Mouse (Mus musculus) forebrain, embryonic 13.5 days (tissue): ENCODE measurements around the gene Fmo2. TPM values are rescaled to one million over a fixed set of nuclear protein-coding genes. Genes with fewer than 3 reads are reported as not detected.

Experiments used
- ATAC-seq: fragments of 200-750 bp; cut with Nextera tagmentation; 2 replicates; pipeline ENCODE4 v1.8.0; 2017
- H3K27ac ChIP-seq: fragments of 300-500 bp; sonication (generic); 2 replicates; pipeline ENCODE4 v1.5.1; 2015; ENCODE audit warnings: inconsistent platforms, mild to moderate bottlenecking, moderate library complexity
- H3K27me3 ChIP-seq: fragments of 300-500 bp; sonication (generic); 2 replicates; pipeline ENCODE4 v1.6.1; 2015; ENCODE audit warnings: mild to moderate bottlenecking, inconsistent platforms
- H3K36me3 ChIP-seq: fragments of 300-500 bp; sonication (generic); 2 replicates; pipeline ENCODE4 v1.6.1; 2015; ENCODE audit warnings: mild to moderate bottlenecking, inconsistent platforms; ENCODE audit not compliant: poor library complexity, severe bottlenecking
- H3K4me1 ChIP-seq: fragments of 300-500 bp; sonication (generic); 2 replicates; pipeline ENCODE4 v1.6.1; 2015; ENCODE audit warnings: inconsistent platforms
- H3K4me2 ChIP-seq: fragments of 300-500 bp; sonication (generic); 2 replicates; pipeline ENCODE4 v1.6.1; 2015; ENCODE audit warnings: inconsistent platforms, mild to moderate bottlenecking, moderate library complexity
- H3K4me3 ChIP-seq: fragments of 300-500 bp; sonication (generic); 2 replicates; pipeline ENCODE4 v1.5.1; 2015; ENCODE audit warnings: mild to moderate bottlenecking, inconsistent platforms
- H3K9ac ChIP-seq: fragments of 300-500 bp; sonication (generic); 2 replicates; pipeline ENCODE4 v1.6.1; 2015; ENCODE audit warnings: mild to moderate bottlenecking, inconsistent platforms
- H3K9me3 ChIP-seq: fragments of 300-500 bp; sonication (generic); replicated peaks from 2 replicates; pipeline ENCODE4 v1.6.1; 2016; ENCODE audit warnings: inconsistent platforms
- WGBS: fragments of 180-500 bp; shearing (Covaris S2); methylation state at CpG from one replicate; pipeline ENCODE4 v1.1.7; 2015; 5-methylcytosine and 5-hydroxymethylcytosine counted together
- polyA plus RNA-seq: library from polyadenylated mRNA; unstranded; fragments of >200 nt; fragmentation: Nextera tagmentation; extraction: Ambion mirVana; gene quantifications from 2 replicates; pipeline ENCODE4 v1.2.1, GENCODE M21; 2015

Fmo2 gene
- polyA plus RNA-seq, 1 experiment from 2014 or later: not detected

DNA sequence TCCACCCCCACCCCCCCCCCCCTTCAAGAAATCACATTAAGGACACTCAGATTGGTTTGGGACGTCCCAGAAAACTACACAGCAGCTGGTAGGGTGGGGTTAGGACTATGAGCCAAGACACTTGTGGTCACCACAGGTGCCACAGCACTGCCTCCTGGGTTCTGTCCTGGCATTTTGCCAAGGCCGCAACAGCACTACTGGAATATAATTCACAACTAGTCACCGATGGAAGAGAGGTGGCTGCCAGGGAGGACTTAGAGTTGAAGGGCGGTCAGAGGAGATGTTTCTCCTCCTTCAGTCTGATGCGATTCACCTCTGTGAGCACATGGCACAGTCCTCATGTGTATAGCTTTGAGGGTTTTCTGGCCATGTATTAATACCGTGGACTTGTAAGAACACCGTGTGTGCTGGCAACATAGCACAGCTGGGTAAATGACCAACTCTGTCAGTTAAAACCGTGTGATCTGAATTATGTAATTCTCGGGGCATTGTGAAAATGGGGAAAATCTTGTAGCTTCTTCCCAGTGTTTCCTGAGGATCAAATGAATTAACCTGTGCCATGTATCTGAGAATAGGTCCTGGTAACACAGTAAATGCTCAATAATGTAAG, 38.4 kb downstream of the Fmo2 start:
- Histone ChIP-seq H3K9me3 (no peaks in the 10 kb centered on the region), H3K9ac (no peak overlapping the region), H3K36me3 (no peaks in the 10 kb centered on the region), H3K27me3 (no peaks in the 10 kb centered on the region), H3K4me2 (no peak overlapping the region), H3K4me1 (no peaks in the 10 kb centered on the region), H3K4me3 (no peak overlapping the region), H3K27ac (no peak overlapping the region)
- ATAC-seq: peak; percentile 7; the same call in 1 of the 2 replicates
- 78% methylated on average over 9 of the region's 9 CpGs for WGBS

DNA sequence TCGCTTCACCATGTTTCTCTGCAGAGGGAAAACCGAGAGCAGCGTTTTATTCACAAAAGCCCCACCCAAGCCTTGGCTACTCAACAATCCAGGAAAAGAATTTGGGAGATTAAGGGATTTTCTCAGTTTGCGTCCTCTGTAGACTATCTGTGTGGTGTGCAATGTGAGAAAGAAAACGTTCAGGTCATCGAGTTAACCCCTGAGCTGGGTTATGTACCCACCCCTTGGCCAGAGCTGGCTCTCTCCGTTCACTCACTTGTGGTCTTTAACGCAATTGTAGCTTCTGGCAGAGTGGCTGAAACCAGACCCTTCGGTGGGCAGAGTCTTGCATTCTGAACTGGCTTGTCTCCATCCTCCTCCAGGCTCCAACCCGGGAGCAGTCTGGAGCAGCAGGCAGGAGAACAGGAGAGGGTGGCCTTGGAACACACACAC, 39.0 kb downstream of the Fmo2 start:
- no peaks in the 10 kb centered on the region for H3K36me3 ChIP-seq
- H3K9me3 ChIP-seq: no peaks in the 10 kb centered on the region
- H3K27ac ChIP-seq: 0 out of 2 replicates have a peak overlapping the region, but pooled peaks have one; percentile 6
- H3K9ac ChIP-seq: no peak overlapping the region
- peak; percentile 23; the same call in 1 of the 2 replicates for ATAC-seq
- H3K4me1 ChIP-seq: no peaks in the 10 kb centered on the region
- 29% methylated on average over 10 of the region's 10 CpGs for WGBS
- no peaks in the 10 kb centered on the region for H3K27me3 ChIP-seq
- H3K4me3 ChIP-seq: no peak overlapping the region
- H3K4me2 ChIP-seq: 0 out of 2 replicates have a peak overlapping the region, but pooled peaks have one; percentile 46

DNA sequence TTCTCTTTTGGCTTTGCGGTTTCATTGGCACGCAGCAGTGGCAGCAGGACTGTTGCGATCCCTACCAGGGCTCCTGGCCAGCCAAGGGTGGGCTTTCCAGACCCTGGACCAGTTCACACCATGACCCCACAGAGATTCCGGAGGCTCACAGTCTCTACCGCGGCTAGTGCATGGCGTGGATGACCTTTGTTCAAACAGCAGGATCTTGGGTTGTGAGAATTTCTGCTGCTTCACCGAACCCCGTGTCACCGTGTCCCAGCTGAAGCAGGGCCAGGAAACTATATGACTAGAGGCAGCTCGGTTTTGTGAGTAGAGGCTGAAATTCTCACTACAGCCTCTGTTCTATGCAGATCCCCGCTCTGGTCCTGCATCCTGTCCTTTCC, 39.8 kb downstream of the Fmo2 start:
- H3K4me2 ChIP-seq: peak overlapping the region; percentile 46
- H3K9ac ChIP-seq: no peak overlapping the region
- H3K9me3 ChIP-seq: no peaks in the 10 kb centered on the region
- no peaks in the 10 kb centered on the region for H3K4me1 ChIP-seq
- WGBS: 42% methylated on average over 12 of the region's 12 CpGs
- ATAC-seq: peak; percentile 73
- no peaks in the 10 kb centered on the region for H3K36me3 ChIP-seq
- no peak overlapping the region; the same call in 1 of the 2 replicates for H3K27ac ChIP-seq
- no peak overlapping the region for H3K4me3 ChIP-seq
- H3K27me3 ChIP-seq: no peaks in the 10 kb centered on the region

DNA sequence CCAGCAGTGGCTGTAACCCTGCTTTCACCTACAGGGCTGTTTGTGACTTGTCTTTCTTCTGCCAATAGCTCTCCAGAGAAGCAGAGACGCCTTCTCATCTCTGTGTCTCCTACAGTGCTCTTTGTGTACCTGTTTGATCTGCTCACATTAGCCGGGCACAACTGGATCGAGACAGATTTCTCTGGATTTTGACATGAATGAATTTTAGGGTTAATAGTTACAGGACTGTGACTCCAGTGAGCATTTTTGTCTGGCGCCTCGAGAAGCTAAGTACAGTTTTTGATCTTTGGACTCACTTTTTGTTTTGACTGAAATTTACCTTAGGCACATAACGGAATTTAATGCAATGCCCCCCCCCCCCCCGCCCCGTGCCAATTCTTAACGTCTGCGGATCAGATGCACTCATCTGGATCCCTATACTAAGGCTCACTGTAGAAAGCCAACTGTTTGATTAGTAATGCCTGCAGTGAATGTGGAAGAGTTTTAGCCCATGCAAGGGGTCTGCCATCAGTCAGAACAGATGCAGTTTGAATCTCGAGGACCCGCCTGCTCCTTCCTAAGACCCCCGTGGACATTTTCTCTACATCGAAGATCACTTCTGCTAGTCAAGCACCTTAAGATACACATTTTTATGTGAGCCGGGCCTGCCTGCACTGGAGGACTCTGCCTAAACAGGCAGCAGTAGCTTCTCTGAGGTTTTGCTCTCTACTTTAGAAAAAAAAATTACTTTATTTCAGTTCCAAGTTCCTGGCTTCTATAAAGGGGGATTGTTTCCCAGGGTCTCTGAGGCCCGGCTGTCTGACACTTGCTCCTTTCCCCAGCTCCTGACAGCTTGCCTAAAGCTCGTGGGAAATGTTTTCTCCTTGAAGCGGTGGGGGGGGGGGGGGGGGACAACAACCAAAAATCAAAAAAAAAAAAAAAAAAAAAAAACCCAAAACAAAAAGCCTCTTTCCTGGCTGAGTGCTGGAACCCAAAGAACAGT, 40.5 kb downstream of the Fmo2 start:
- peak overlapping the region; percentile 14; the same call in 1 of the 2 replicates for H3K27ac ChIP-seq
- H3K4me2 ChIP-seq: peak overlapping the region; percentile 46
- H3K27me3 ChIP-seq: no peaks in the 10 kb centered on the region
- H3K36me3 ChIP-seq: no peaks in the 10 kb centered on the region
- no peaks in the 10 kb centered on the region for H3K9me3 ChIP-seq
- no peak overlapping the region for H3K9ac ChIP-seq
- WGBS: 57% methylated on average over 18 of the region's 18 CpGs
- no peak overlapping the region for H3K4me3 ChIP-seq
- no peaks in the 10 kb centered on the region for H3K4me1 ChIP-seq
- ATAC-seq: peak; percentile 37; the same call in 1 of the 2 replicates

DNA sequence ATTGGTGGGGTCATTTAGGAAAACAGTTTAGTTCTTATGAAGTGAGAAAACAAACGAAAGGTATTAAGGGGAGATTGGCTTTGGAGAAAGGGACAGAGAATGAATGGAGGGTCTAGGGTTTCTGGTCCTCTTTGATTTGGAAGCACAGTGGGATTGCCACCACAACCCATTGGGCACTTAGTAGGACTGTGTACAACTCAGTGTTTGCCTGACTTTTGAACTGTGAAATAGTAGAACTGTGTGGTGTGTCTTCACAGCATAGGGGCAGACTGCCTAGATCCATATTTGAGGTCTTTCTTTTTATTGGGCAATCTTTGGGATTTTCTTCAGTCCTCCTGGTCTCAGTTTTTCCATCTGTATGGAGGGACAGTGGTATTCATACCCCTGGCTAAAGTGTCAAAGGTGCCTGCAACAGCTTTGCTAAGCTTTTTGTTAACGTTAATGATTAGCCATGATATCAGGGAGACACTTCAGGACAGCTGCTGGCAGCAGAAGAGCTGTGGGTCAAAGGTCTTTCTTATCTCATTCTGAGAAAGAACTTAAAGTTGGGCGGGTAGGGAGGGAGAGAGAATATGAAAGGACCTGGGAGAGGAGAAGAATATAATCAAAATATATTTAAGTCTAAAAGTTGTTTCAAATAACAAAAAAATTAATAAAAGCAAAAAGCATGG, 44.6 kb downstream of the Fmo2 start:
- H3K4me3 ChIP-seq: no peak overlapping the region
- 76% methylated on average over 3 of the region's 3 CpGs for WGBS
- no peak for ATAC-seq

DNA sequence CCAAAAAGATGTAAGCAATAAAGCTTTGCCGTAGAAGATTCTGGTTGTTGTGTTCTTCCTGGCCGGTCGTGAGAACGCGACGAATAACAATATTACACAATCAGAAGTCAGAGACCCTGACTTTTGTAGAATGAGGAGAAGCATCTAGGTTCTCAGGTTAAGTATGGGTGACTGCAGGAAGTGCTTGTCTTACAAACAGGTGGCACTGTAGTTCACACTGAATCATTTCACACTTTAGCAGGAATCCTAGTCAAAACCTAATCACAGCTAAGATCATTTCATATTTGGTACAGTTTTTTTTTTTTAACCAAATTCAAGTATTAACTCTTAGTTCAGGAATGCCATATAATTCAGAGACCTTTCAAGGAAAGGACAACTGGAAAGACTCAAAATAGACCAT, 51.0 kb downstream of the Fmo2 start:
- Histone ChIP-seq H3K4me3 (no peak overlapping the region), H3K9me3 (no peaks in the 10 kb centered on the region), H3K4me2 (no peak overlapping the region), H3K4me1 (no peaks in the 10 kb centered on the region), H3K36me3 (no peaks in the 10 kb centered on the region), H3K27ac (no peak overlapping the region), H3K9ac (no peak overlapping the region), H3K27me3 (no peaks in the 10 kb centered on the region)
- 97% methylated on average over 6 of the region's 6 CpGs for WGBS
- no peak for ATAC-seq

More for the DNA sequence above, 44.6 kb downstream of the Fmo2 start:
- Histone ChIP-seq H3K36me3 (no peaks in the 10 kb centered on the region), H3K27ac (no peak overlapping the region), H3K4me1 (no peaks in the 10 kb centered on the region), H3K9ac (no peak overlapping the region), H3K9me3 (no peaks in the 10 kb centered on the region), H3K27me3 (no peaks in the 10 kb centered on the region), H3K4me2 (no peak overlapping the region)

DNA sequence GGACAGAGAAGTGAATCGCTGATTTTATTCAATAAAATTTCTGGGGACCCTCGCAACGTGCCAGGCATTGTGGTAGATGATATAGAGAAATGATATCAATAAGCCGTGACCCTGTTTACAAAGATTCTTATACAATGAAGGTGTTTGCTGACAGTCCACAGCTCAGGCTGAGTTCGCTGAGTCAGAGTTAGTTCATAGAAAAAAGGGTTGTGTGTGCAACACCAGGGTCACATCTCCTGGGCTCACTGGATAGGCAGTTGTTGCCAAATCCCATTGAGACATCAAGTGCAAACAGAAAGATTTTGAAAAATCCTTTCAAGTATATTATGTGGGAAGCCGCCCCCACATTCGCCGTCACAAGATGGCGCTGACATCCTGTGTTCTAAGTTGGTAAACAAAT, 58.3 kb downstream of the Fmo2 start:
- H3K27me3 ChIP-seq: 0 out of 2 replicates have a peak, but pooled peaks cover 2% of the 10 kb centered on the region
- no peak overlapping the region for H3K4me3 ChIP-seq
- H3K27ac ChIP-seq: no peak overlapping the region
- no peaks in the 10 kb centered on the region; the same call in 1 of the 2 replicates for H3K9me3 ChIP-seq
- no peak overlapping the region for H3K4me2 ChIP-seq
- H3K36me3 ChIP-seq: no peaks in the 10 kb centered on the region
- ATAC-seq: no peak
- WGBS: 97% methylated on average over 9 of the region's 9 CpGs
- no peaks in the 10 kb centered on the region for H3K4me1 ChIP-seq
- no peak overlapping the region for H3K9ac ChIP-seq

DNA sequence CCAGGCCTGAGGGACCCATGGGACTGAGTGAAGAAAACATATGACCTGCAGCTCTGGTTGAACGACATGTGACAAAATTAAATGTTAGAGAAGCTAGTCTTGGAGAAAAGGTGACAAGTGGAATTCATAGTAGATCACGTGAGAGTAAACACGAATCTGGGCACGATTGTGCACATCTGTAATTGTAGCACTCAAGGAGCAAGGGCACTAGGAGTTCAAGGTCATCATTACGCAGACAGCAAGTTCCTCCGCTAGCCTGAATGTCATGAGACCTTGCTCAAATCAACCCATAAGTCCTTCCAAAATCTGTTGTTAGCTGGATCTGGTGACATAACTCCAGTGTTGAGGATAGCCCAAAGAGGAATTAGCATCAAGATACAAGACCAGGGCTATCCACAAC, 59.5 kb downstream of the Fmo2 start:
- no peaks in the 10 kb centered on the region for H3K4me1 ChIP-seq
- no peak overlapping the region for H3K4me3 ChIP-seq
- H3K4me2 ChIP-seq: no peak overlapping the region
- no peak for ATAC-seq
- H3K27ac ChIP-seq: no peak overlapping the region
- H3K27me3 ChIP-seq: 0 out of 2 replicates have a peak, but pooled peaks cover 3% of the 10 kb centered on the region
- H3K9ac ChIP-seq: no peak overlapping the region
- H3K9me3 ChIP-seq: no peaks in the 10 kb centered on the region; the same call in 1 of the 2 replicates
- WGBS: 92% methylated on average over 6 of the region's 6 CpGs
- H3K36me3 ChIP-seq: no peaks in the 10 kb centered on the region

DNA sequence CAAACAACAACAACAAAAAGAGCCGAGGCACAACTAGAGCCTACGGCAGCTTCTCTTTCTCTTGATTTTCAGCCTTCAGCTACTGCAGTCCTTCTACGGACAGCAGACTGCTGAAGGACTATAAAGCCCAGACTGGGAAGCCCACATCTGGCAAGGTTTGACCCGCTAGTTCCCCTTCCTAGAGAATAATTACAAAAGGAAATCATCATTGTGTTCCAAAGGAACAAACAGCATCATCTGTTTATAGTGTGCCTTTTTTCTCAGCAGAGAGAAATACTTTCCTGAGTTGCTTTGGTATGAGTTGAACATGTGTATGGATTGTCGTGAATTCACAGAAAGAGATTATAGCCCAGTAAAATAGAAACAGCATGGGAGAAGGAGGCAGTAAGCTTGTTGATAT, 64.2 kb downstream of the Fmo2 start:
- Histone ChIP-seq H3K4me3 (no peak overlapping the region), H3K27me3 (peaks cover 8% of the 10 kb centered on the region), H3K9me3 (no peaks in the 10 kb centered on the region), H3K9ac (no peak overlapping the region), H3K4me1 (peaks cover 14% of the 10 kb centered on the region), H3K36me3 (no peaks in the 10 kb centered on the region), H3K27ac (no peak overlapping the region), H3K4me2 (no peak overlapping the region)
- 82% methylated on average over 5 of the region's 5 CpGs for WGBS
- ATAC-seq: no peak

DNA sequence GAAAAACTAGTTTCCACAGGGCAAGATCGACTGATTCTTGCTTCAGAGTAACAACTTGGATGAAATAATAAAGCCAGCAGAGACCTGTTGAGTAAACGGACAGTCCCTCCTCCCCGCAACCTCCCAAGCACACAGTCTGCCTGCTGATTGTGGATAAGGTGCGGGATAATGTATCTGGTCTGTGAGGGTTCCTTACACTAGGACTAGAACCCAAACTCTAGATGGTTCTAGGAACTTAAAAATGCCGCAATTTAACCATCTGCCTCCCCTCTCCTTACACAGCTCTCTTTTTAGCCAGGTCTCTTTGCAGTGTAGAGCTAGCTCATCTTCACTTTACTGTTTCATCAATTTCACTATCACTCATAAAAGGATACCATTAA, 66.0 kb downstream of the Fmo2 start:
- peak; percentile 70 for ATAC-seq
- peak overlapping the region; percentile 7; the same call in 1 of the 2 replicates for H3K4me3 ChIP-seq
- H3K4me1 ChIP-seq: peaks cover 14% of the 10 kb centered on the region
- H3K27me3 ChIP-seq: peaks cover 8% of the 10 kb centered on the region
- no peaks in the 10 kb centered on the region for H3K36me3 ChIP-seq
- no peak overlapping the region for H3K27ac ChIP-seq
- no peak overlapping the region for H3K9ac ChIP-seq
- peak overlapping the region; percentile 43 for H3K4me2 ChIP-seq
- no peaks in the 10 kb centered on the region for H3K9me3 ChIP-seq
- 12% methylated on average over 5 of the region's 5 CpGs for WGBS

DNA sequence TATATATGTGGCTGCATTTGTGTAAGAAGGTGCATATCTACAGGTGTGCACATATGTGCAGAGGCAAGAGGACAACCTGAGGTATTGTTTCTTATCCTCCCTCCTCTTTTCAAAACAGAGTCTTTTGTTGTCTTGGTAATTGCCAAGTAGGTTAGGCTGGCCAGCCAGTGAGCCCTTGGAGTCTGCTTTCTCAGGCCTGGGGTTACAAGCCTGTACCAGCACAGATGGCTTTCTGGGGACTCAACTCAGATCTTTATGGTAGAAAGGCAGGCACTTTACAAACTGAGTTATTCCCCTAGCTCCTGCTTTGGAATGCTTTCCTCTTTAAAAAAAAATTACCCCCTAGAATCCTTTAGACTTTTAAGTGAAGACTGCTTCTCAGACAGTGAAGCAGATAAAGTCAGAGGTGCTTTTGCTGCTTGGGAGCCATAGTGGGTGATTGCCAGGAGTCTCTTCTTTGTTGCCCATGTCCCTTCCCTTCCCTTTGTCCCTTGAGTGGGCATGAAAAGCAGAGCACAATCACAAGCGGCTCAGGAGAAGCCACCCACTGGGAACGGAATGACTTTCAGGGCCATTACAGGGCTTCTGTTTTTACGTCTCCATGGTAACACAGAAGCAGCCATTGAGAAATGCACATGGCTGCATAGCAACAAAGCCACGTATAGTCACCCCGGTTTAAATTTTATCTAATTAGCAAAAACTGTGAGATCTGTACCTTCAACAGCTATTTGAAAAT, 66.5 kb downstream of the Fmo2 start:
- peak; percentile 96 for ATAC-seq
- H3K36me3 ChIP-seq: no peaks in the 10 kb centered on the region
- H3K9me3 ChIP-seq: no peaks in the 10 kb centered on the region
- peak overlapping the region; percentile 7 for H3K4me3 ChIP-seq
- peaks cover 14% of the 10 kb centered on the region for H3K4me1 ChIP-seq
- H3K27me3 ChIP-seq: peaks cover 8% of the 10 kb centered on the region
- whole genome bisulfite sequencing: 0% methylated on average over 5 of the region's 5 CpGs
- peak overlapping the region; percentile 43 for H3K4me2 ChIP-seq
- peak overlapping the region; percentile 23; the same call in 1 of the 2 replicates for H3K9ac ChIP-seq
- H3K27ac ChIP-seq: peak overlapping the region; percentile 62; the same call in 1 of the 2 replicates
